Mouse (Mus musculus): ENCODE data around the gene Dgkq. TPM values are rescaled to one million over a fixed set of nuclear protein-coding genes. Genes with fewer than 3 reads are reported as not detected.

Dgkq gene
- polyA plus RNA-seq (2015; fragmentation: Nextera tagmentation; extraction: Ambion mirVana), result 10.7 and 14.5 TPM in 2 replicates

- H3K27me3 ChIP-seq (ENCODE audit: control insufficient read depth, insufficient read depth, low read length), result no peaks in the 10 kb centered on the region
- H3K4me3 ChIP-seq (replicated peaks; ENCODE audit: low read length), result peak within 1 kb of the TSS; percentile 61
- peak within 1 kb of the TSS; percentile 81 for H3K27ac ChIP-seq (ENCODE audit: low read length)
- H3K9ac ChIP-seq (ENCODE audit: low read length), result peak within 1 kb of the TSS; percentile 87
- no peaks in the 10 kb centered on the region for H3K9me3 ChIP-seq (replicated peaks; ENCODE audit: control insufficient read depth, low read length)
- peaks cover 16% of the 10 kb centered on the region; the same call in 1 of the 2 replicates for H3K4me1 ChIP-seq (ENCODE audit: control insufficient read depth, insufficient read depth, low read length)
- WGBS, result 5% methylated on average over 43 of the region's 43 CpGs
- peak within 1 kb of the TSS; percentile 81 for H3K4me2 ChIP-seq (ENCODE audit: low read depth, low read length)
- peaks cover 12% of the 10 kb centered on the region for H3K36me3 ChIP-seq (ENCODE audit: control insufficient read depth, insufficient read depth, low read length)
- peak; percentile 86 for ATAC-seq (ENCODE audit: insufficient read depth, low FRiP score)
Measured at GRCm38 (mm10) chr5:108668977-108669936, at the start of gene Dgkq. Dgkq (minus strand) TSS chr5:108669672.

GRCm38 (mm10) chr5:108718051-108718450 is 48.6 kb upstream of the Dgkq start:
- Histone ChIP-seq H3K9me3 (replicated peaks; ENCODE audit: control insufficient read depth, low read length) (no peaks in the 10 kb centered on the region), H3K4me1 (ENCODE audit: control insufficient read depth, insufficient read depth, low read length) (no peaks in the 10 kb centered on the region), H3K27me3 (ENCODE audit: control insufficient read depth, insufficient read depth, low read length) (no peaks in the 10 kb centered on the region), H3K27ac (ENCODE audit: low read length) (no peak overlapping the region), H3K4me3 (replicated peaks; ENCODE audit: low read length) (no peak overlapping the region), H3K9ac (ENCODE audit: low read length) (no peak overlapping the region), H3K4me2 (ENCODE audit: low read depth, low read length) (no peak overlapping the region), H3K36me3 (ENCODE audit: control insufficient read depth, insufficient read depth, low read length) (no peaks in the 10 kb centered on the region)
- 52% methylated on average over 4 of the region's 4 CpGs for WGBS
- no peak for ATAC-seq (ENCODE audit: insufficient read depth, low FRiP score)

- no peaks in the 10 kb centered on the region for H3K9me3 ChIP-seq (replicated peaks; ENCODE audit: control insufficient read depth, low read length)
- no peaks in the 10 kb centered on the region for H3K4me1 ChIP-seq (ENCODE audit: control insufficient read depth, insufficient read depth, low read length)
- no peak overlapping the region for H3K4me2 ChIP-seq (ENCODE audit: low read depth, low read length)
- no peaks in the 10 kb centered on the region for H3K27me3 ChIP-seq (ENCODE audit: control insufficient read depth, insufficient read depth, low read length)
- no peak overlapping the region for H3K27ac ChIP-seq (ENCODE audit: low read length)
- no peak overlapping the region for H3K4me3 ChIP-seq (replicated peaks; ENCODE audit: low read length)
- WGBS, result 70% methylated on average over 1 of the region's 1 CpGs
- ATAC-seq (ENCODE audit: insufficient read depth, low FRiP score), result no peak
- H3K36me3 ChIP-seq (ENCODE audit: control insufficient read depth, insufficient read depth, low read length), result no peaks in the 10 kb centered on the region
- no peak overlapping the region for H3K9ac ChIP-seq (ENCODE audit: low read length)
Measured at GRCm38 (mm10) chr5:108715974-108716373, 46.5 kb upstream of the Dgkq start.

- no peak overlapping the region for H3K4me3 ChIP-seq (replicated peaks; ENCODE audit: low read length)
- no peaks in the 10 kb centered on the region for H3K9me3 ChIP-seq (replicated peaks; ENCODE audit: control insufficient read depth, low read length)
- peak; percentile 51; the same call in 1 of the 2 replicates for ATAC-seq (ENCODE audit: insufficient read depth, low FRiP score)
- WGBS, result 50% methylated on average over 6 of the region's 6 CpGs
- no peaks in the 10 kb centered on the region for H3K27me3 ChIP-seq (ENCODE audit: control insufficient read depth, insufficient read depth, low read length)
- H3K4me2 ChIP-seq (ENCODE audit: low read depth, low read length), result no peak overlapping the region
- H3K36me3 ChIP-seq (ENCODE audit: control insufficient read depth, insufficient read depth, low read length), result no peaks in the 10 kb centered on the region
- no peak overlapping the region for H3K27ac ChIP-seq (ENCODE audit: low read length)
- H3K9ac ChIP-seq (ENCODE audit: low read length), result no peak overlapping the region; the same call in 1 of the 2 replicates
- H3K4me1 ChIP-seq (ENCODE audit: control insufficient read depth, insufficient read depth, low read length), result no peaks in the 10 kb centered on the region
Measured at GRCm38 (mm10) chr5:108714149-108714548, 44.7 kb upstream of the Dgkq start.

GRCm38 (mm10) chr5:108713691-108714090 is 44.2 kb upstream of the Dgkq start:
- H3K27ac ChIP-seq (ENCODE audit: low read length), result no peak overlapping the region
- no peaks in the 10 kb centered on the region for H3K9me3 ChIP-seq (replicated peaks; ENCODE audit: control insufficient read depth, low read length)
- no peaks in the 10 kb centered on the region for H3K27me3 ChIP-seq (ENCODE audit: control insufficient read depth, insufficient read depth, low read length)
- 0 out of 2 replicates have a peak, but pooled peaks have one; percentile 2 for ATAC-seq (ENCODE audit: insufficient read depth, low FRiP score)
- no peak overlapping the region for H3K4me2 ChIP-seq (ENCODE audit: low read depth, low read length)
- H3K9ac ChIP-seq (ENCODE audit: low read length), result no peak overlapping the region; the same call in 1 of the 2 replicates
- no peaks in the 10 kb centered on the region for H3K36me3 ChIP-seq (ENCODE audit: control insufficient read depth, insufficient read depth, low read length)
- no peaks in the 10 kb centered on the region for H3K4me1 ChIP-seq (ENCODE audit: control insufficient read depth, insufficient read depth, low read length)
- no peak overlapping the region for H3K4me3 ChIP-seq (replicated peaks; ENCODE audit: low read length)

- no peak overlapping the region for H3K27ac ChIP-seq (ENCODE audit: low read length)
- no peaks in the 10 kb centered on the region for H3K27me3 ChIP-seq (ENCODE audit: control insufficient read depth, insufficient read depth, low read length)
- H3K9ac ChIP-seq (ENCODE audit: low read length), result no peak overlapping the region
- no peak overlapping the region for H3K4me2 ChIP-seq (ENCODE audit: low read depth, low read length)
- H3K4me1 ChIP-seq (ENCODE audit: control insufficient read depth, insufficient read depth, low read length), result no peaks in the 10 kb centered on the region
- no peaks in the 10 kb centered on the region for H3K9me3 ChIP-seq (replicated peaks; ENCODE audit: control insufficient read depth, low read length)
- ATAC-seq (ENCODE audit: insufficient read depth, low FRiP score), result no peak
- H3K4me3 ChIP-seq (replicated peaks; ENCODE audit: low read length), result no peak overlapping the region
- WGBS, result 90% methylated on average over 2 of the region's 2 CpGs
- no peaks in the 10 kb centered on the region for H3K36me3 ChIP-seq (ENCODE audit: control insufficient read depth, insufficient read depth, low read length)
Measured at GRCm38 (mm10) chr5:108713096-108713495, 43.6 kb upstream of the Dgkq start.

GRCm38 (mm10) chr5:108711968-108712367 is 42.5 kb upstream of the Dgkq start:
- Histone ChIP-seq H3K36me3 (ENCODE audit: control insufficient read depth, insufficient read depth, low read length) (no peaks in the 10 kb centered on the region), H3K27ac (ENCODE audit: low read length) (no peak overlapping the region), H3K9ac (ENCODE audit: low read length) (no peak overlapping the region), H3K4me3 (replicated peaks; ENCODE audit: low read length) (no peak overlapping the region), H3K4me1 (ENCODE audit: control insufficient read depth, insufficient read depth, low read length) (no peaks in the 10 kb centered on the region), H3K27me3 (ENCODE audit: control insufficient read depth, insufficient read depth, low read length) (no peaks in the 10 kb centered on the region), H3K4me2 (ENCODE audit: low read depth, low read length) (no peak overlapping the region), H3K9me3 (replicated peaks; ENCODE audit: control insufficient read depth, low read length) (no peaks in the 10 kb centered on the region)
- no peak for ATAC-seq (ENCODE audit: insufficient read depth, low FRiP score)
- WGBS, result 68% methylated on average over 6 of the region's 6 CpGs

GRCm38 (mm10) chr5:108708981-108709731 is 39.7 kb upstream of the Dgkq start:
- no peak for ATAC-seq (ENCODE audit: insufficient read depth, low FRiP score)
- H3K36me3 ChIP-seq (ENCODE audit: control insufficient read depth, insufficient read depth, low read length), result peaks cover 7% of the 10 kb centered on the region; the same call in 1 of the 2 replicates

GRCm38 (mm10) chr5:108708419-108708818 is 38.9 kb upstream of the Dgkq start:
- no peak for ATAC-seq (ENCODE audit: insufficient read depth, low FRiP score)
- WGBS, result 86% methylated on average over 1 of the region's 1 CpGs
- no peaks in the 10 kb centered on the region for H3K9me3 ChIP-seq (replicated peaks; ENCODE audit: control insufficient read depth, low read length)

More at GRCm38 (mm10) chr5:108708981-108709731, 39.7 kb upstream of the Dgkq start:
- Histone ChIP-seq H3K4me1 (ENCODE audit: control insufficient read depth, insufficient read depth, low read length) (no peaks in the 10 kb centered on the region), H3K4me2 (ENCODE audit: low read depth, low read length) (no peak overlapping the region), H3K4me3 (replicated peaks; ENCODE audit: low read length) (no peak overlapping the region), H3K27me3 (ENCODE audit: control insufficient read depth, insufficient read depth, low read length) (no peaks in the 10 kb centered on the region), H3K9me3 (replicated peaks; ENCODE audit: control insufficient read depth, low read length) (no peaks in the 10 kb centered on the region), H3K27ac (ENCODE audit: low read length) (no peak overlapping the region), H3K9ac (ENCODE audit: low read length) (no peak overlapping the region)
- WGBS, result 48% methylated on average over 6 of the region's 6 CpGs

More at GRCm38 (mm10) chr5:108708419-108708818, 38.9 kb upstream of the Dgkq start:
- Histone ChIP-seq H3K4me3 (replicated peaks; ENCODE audit: low read length) (no peak overlapping the region), H3K36me3 (ENCODE audit: control insufficient read depth, insufficient read depth, low read length) (peaks cover 7% of the 10 kb centered on the region; the same call in 1 of the 2 replicates), H3K27ac (ENCODE audit: low read length) (no peak overlapping the region), H3K9ac (ENCODE audit: low read length) (no peak overlapping the region), H3K27me3 (ENCODE audit: control insufficient read depth, insufficient read depth, low read length) (no peaks in the 10 kb centered on the region), H3K4me2 (ENCODE audit: low read depth, low read length) (no peak overlapping the region), H3K4me1 (ENCODE audit: control insufficient read depth, insufficient read depth, low read length) (peaks cover 2% of the 10 kb centered on the region)
